In genomic region chr4:107217574-107217973, GRCm38 (mm10) we compare ENCODE assay signal across 13 mouse cellular contexts. TPM values are rescaled to one million over a fixed set of nuclear protein-coding genes. Genes with fewer than 3 reads are reported as not detected.
DNase-seq lines count a peak whose midpoint lies in the region; ATAC-seq and TF ChIP-seq lines count a peak whose summit lies in the region.
"Had no signal": no experiment of that assay in that cellular context is flagged by ENCODE, and none has a peak within 500 bp of the region (broad histone marks: within the 10 kb centered on the region; RNA-seq: fewer than 3 reads in every experiment).

No protein-coding gene starts in this region.

- peaks cover 16% of the 10 kb centered on the region for H3K4me1 ChIP-seq in heart, embryonic 10.5 days
- no peaks in the 10 kb centered on the region for H3K4me1 ChIP-seq in midbrain, embryonic 11.5 days (ENCODE audit: control insufficient read depth, insufficient read depth, low read length)

- no peak overlapping the region for H3K9ac ChIP-seq in midbrain, embryonic 11.5 days (ENCODE audit: low read length)

- peak; percentile 85 for DNase-seq in heart, adult 11 months
- no peak for DNase-seq in heart, embryonic 10.5 days (ENCODE audit: low spot score)
- DNase-seq in c-Kit-positive CD71-positive TER-119-positive erythroid progenitor cells, embryonic 14.5 days (ENCODE audit: low spot score): peak; percentile 80
- DNase-seq in layer of hippocampus, postnatal 10 days (ENCODE audit: low spot score in 2 of 2): no peak
- no peak for DNase-seq in midbrain, embryonic 11.5 days (ENCODE audit: low spot score, missing footprints)
- DNase-seq in gastrocnemius, postnatal 14 days: no peak
- DNase-seq: cerebellum, adult 2 months; heart, postnatal 10 days; kidney, adult 2 months; right cerebral cortex, postnatal 4 days had no signal

- H3K27ac ChIP-seq in heart, embryonic 10.5 days: no peak overlapping the region
- H3K27ac ChIP-seq in midbrain, embryonic 11.5 days (ENCODE audit: low read depth, low read length): no peak overlapping the region

- no peaks in the 10 kb centered on the region for H3K79me2 ChIP-seq in C2C12 (ENCODE audit: control insufficient read depth, insufficient read depth)

- no peaks in the 10 kb centered on the region for H3K36me3 ChIP-seq in heart, embryonic 10.5 days
- no peaks in the 10 kb centered on the region for H3K36me3 ChIP-seq in C2C12 (ENCODE audit: control insufficient read depth, insufficient read depth)
- no peaks in the 10 kb centered on the region for H3K36me3 ChIP-seq in midbrain, embryonic 11.5 days (ENCODE audit: control insufficient read depth, insufficient read depth, low read length)

- no peak overlapping the region for H3K4me3 ChIP-seq in heart, embryonic 10.5 days
- H3K4me3 ChIP-seq in C2C12 (ENCODE audit: insufficient read depth, poor library complexity, severe bottlenecking): no peak overlapping the region
- no peak overlapping the region for H3K4me3 ChIP-seq in midbrain, embryonic 11.5 days (ENCODE audit: low read depth, low read length)

- no peak for TF ChIP-seq CTCF in C2C12 (IDR thresholded peaks at IDR 0.05; ENCODE audit: control insufficient read depth, insufficient read depth, insufficient read length)

- H3K79me3 ChIP-seq in C2C12 (ENCODE audit: low read depth): no peaks in the 10 kb centered on the region

- H3K9me3 ChIP-seq in heart, embryonic 10.5 days: no peaks in the 10 kb centered on the region
- H3K9me3 ChIP-seq in midbrain, embryonic 11.5 days (ENCODE audit: control insufficient read depth, low read length): no peaks in the 10 kb centered on the region

- no peak overlapping the region for H3K4me2 ChIP-seq in midbrain, embryonic 11.5 days

- peaks cover 19% of the 10 kb centered on the region; the same call in 1 of the 2 replicates for H3K27me3 ChIP-seq in heart, embryonic 10.5 days (ENCODE audit: insufficient read depth, poor library complexity, severe bottlenecking)
- no peaks in the 10 kb centered on the region for H3K27me3 ChIP-seq in C2C12 (ENCODE audit: control insufficient read depth, insufficient read depth, insufficient read length)
- H3K27me3 ChIP-seq in midbrain, embryonic 11.5 days (ENCODE audit: control insufficient read depth, insufficient read depth, low read length): no peaks in the 10 kb centered on the region

- intact Hi-C loops in gastrocnemius, postnatal 14 days (cut with DNase I; ENCODE audit: low total_unique reads): no loop called here

- no peak overlapping the region for H3ac ChIP-seq in C2C12 (ENCODE audit: control insufficient read depth, insufficient read length, low read depth)

- 58% methylated on average over 9 of the region's 9 CpGs for WGBS in heart, embryonic 10.5 days
- WGBS in midbrain, embryonic 11.5 days: 91% methylated on average over 9 of the region's 9 CpGs

- peak; percentile 91 for ATAC-seq in megakaryocyte progenitor cell, adult 5-6 weeks (replicated peaks; ENCODE audit: poor library complexity)
- no peak for ATAC-seq in midbrain, embryonic 11.5 days (ENCODE audit: low FRiP score)

TF ChIP-seq in C2C12, 6 proteins besides CTCF, POLR2A, EP300 and RAD21:
- TF ChIP-seq CEBPB (IDR thresholded peaks at IDR 0.05; ENCODE audit: low read depth): no peak
- TF ChIP-seq MAX (IDR thresholded peaks at IDR 0.05): no peak
- peak; percentile 16 for TF ChIP-seq MYOD1 (IDR thresholded peaks at IDR 0.05; ENCODE audit: control insufficient read depth, insufficient read length, low read depth)

RNA-seq across cellular contexts. Expression of gene Ldlrad1, which starts 8.6 kb away (rescaled TPM):
- polyA plus RNA-seq in heart, embryonic 10.5 days (2016; fragmentation: Nextera tagmentation; extraction: Ambion mirVana): not detected in 2 replicates
- not detected for polyA plus RNA-seq in C2C12 (2012; fragmentation: generic; extraction: Trizol)
- not detected in 2 replicates for total RNA-seq in megakaryocyte progenitor cell, adult 5-6 weeks (2015)
- total RNA-seq in megakaryocyte progenitor cell, adult 5-6 weeks (2017): not detected in 2 replicates
- total RNA-seq in layer of hippocampus, postnatal 10 days (2021): not detected
- not detected in 2 replicates for polyA plus RNA-seq in midbrain, embryonic 11.5 days (2014; fragmentation: Nextera tagmentation; extraction: Ambion mirVana)
- total RNA-seq in gastrocnemius, postnatal 14 days (2021): not detected
- total RNA-seq: heart, postnatal 10 days; left cerebral cortex, adult 18-20 months had no signal
- polyA plus RNA-seq: cerebellum, adult 2 months; kidney, adult 2 months had no signal

RNA-seq across cellular contexts. Expression of gene Lrrc42, which starts 35.8 kb away (rescaled TPM):
- 81.7 and 86.6 TPM in 2 replicates for polyA plus RNA-seq in heart, embryonic 10.5 days (2016; fragmentation: Nextera tagmentation; extraction: Ambion mirVana)
- 32.5 TPM for polyA plus RNA-seq in C2C12 (2012; fragmentation: generic; extraction: Trizol)
- 11.0 and 13.8 TPM in 2 replicates for total RNA-seq in megakaryocyte progenitor cell, adult 5-6 weeks (2015)
- total RNA-seq in megakaryocyte progenitor cell, adult 5-6 weeks (2017): 6.5 and 7.0 TPM in 2 replicates
- total RNA-seq in layer of hippocampus, postnatal 10 days (2021): 10 to 100 TPM; 39.5 to 41.2 TPM
- polyA plus RNA-seq in midbrain, embryonic 11.5 days (2014; fragmentation: Nextera tagmentation; extraction: Ambion mirVana): 69.8 and 70.0 TPM in 2 replicates
- total RNA-seq in gastrocnemius, postnatal 14 days (2021): 10 to 100 TPM; 12.6 to 14.7 TPM

RNA-seq across cellular contexts. Expression of gene Hspb11, which starts 35.8 kb away (rescaled TPM):
- 39.4 and 43.4 TPM in 2 replicates for polyA plus RNA-seq in heart, embryonic 10.5 days (2016; fragmentation: Nextera tagmentation; extraction: Ambion mirVana)
- polyA plus RNA-seq in C2C12 (2012; fragmentation: generic; extraction: Trizol): 15.5 TPM
- total RNA-seq in megakaryocyte progenitor cell, adult 5-6 weeks (2015): 12.1 and 13.9 TPM in 2 replicates
- total RNA-seq in megakaryocyte progenitor cell, adult 5-6 weeks (2017): 8.1 and 17.6 TPM in 2 replicates
- 10 to 100 TPM; 21.1 to 22.4 TPM for total RNA-seq in layer of hippocampus, postnatal 10 days (2021)
- polyA plus RNA-seq in midbrain, embryonic 11.5 days (2014; fragmentation: Nextera tagmentation; extraction: Ambion mirVana): 27.2 and 30.2 TPM in 2 replicates
- 10 to 100 TPM; 13.7 to 14.1 TPM for total RNA-seq in gastrocnemius, postnatal 14 days (2021)

RNA-seq across cellular contexts. Expression of gene Tceanc2, which starts 38.7 kb away (rescaled TPM):
- polyA plus RNA-seq in heart, embryonic 10.5 days (2016; fragmentation: Nextera tagmentation; extraction: Ambion mirVana): 17.8 and 21.3 TPM in 2 replicates
- polyA plus RNA-seq in C2C12 (2012; fragmentation: generic; extraction: Trizol): 15.6 TPM
- total RNA-seq in megakaryocyte progenitor cell, adult 5-6 weeks (2015): 17.3 and 25.5 TPM in 2 replicates
- total RNA-seq in megakaryocyte progenitor cell, adult 5-6 weeks (2017): 20.5 and 25.3 TPM in 2 replicates
- total RNA-seq in layer of hippocampus, postnatal 10 days (2021): 10 to 100 TPM; 22.3 to 23.0 TPM
- polyA plus RNA-seq in midbrain, embryonic 11.5 days (2014; fragmentation: Nextera tagmentation; extraction: Ambion mirVana): 22.8 and 25.2 TPM in 2 replicates
- total RNA-seq in gastrocnemius, postnatal 14 days (2021): 10 to 100 TPM; 11.6 to 14.1 TPM

RNA-seq across cellular contexts. Expression of gene Tmem59, which starts 39.4 kb away (rescaled TPM):
- 292 and 299 TPM in 2 replicates for polyA plus RNA-seq in heart, embryonic 10.5 days (2016; fragmentation: Nextera tagmentation; extraction: Ambion mirVana)
- polyA plus RNA-seq in C2C12 (2012; fragmentation: generic; extraction: Trizol): 142 TPM
- 267 and 292 TPM in 2 replicates for total RNA-seq in megakaryocyte progenitor cell, adult 5-6 weeks (2015)
- total RNA-seq in megakaryocyte progenitor cell, adult 5-6 weeks (2017): 122 and 151 TPM in 2 replicates
- total RNA-seq in layer of hippocampus, postnatal 10 days (2021): 100 to 1,000 TPM; 154 to 161 TPM
- polyA plus RNA-seq in midbrain, embryonic 11.5 days (2014; fragmentation: Nextera tagmentation; extraction: Ambion mirVana): 344 and 384 TPM in 2 replicates
- total RNA-seq in gastrocnemius, postnatal 14 days (2021): 10 to 100 TPM; 89.6 to 98.8 TPM

Comparison
In these comparisons a context has a peak if more than half of its experiments do, and no peak if none do; other contexts are left out.
1. DNase-seq: peak in heart, adult 11 months (single experiment) and c-Kit-positive CD71-positive TER-119-positive erythroid progenitor cells, embryonic 14.5 days (single experiment); none in heart, embryonic 10.5 days (single experiment), layer of hippocampus, postnatal 10 days (0 of 2), midbrain, embryonic 11.5 days (single experiment) and gastrocnemius, postnatal 14 days (single experiment).